Mouse (Mus musculus) liver, embryonic 12.5 days (tissue): Measurements from ENCODE around the gene Rab3a. TPM values are rescaled to one million over a fixed set of nuclear protein-coding genes. Genes with fewer than 3 reads are reported as not detected.

ENCODE experiments used
- ATAC-seq: fragments of 200-750 bp; cut with Nextera tagmentation; 2 replicates; pipeline ENCODE4 v1.8.0; 2017; ENCODE audit warnings: moderate number of reproducible peaks, mild to moderate bottlenecking, moderate library complexity
- H3K27ac ChIP-seq: fragments of 300-500 bp; sonication (generic); 2 replicates; pipeline ENCODE4 v1.5.1; 2016; ENCODE audit warnings: mild to moderate bottlenecking
- H3K27me3 ChIP-seq: fragments of 300-500 bp; sonication (generic); replicated peaks from 2 replicates; pipeline ENCODE4 v1.6.1; 2016; ENCODE audit warnings: mild to moderate bottlenecking, moderate library complexity
- H3K36me3 ChIP-seq: fragments of 300-500 bp; sonication (generic); 2 replicates; pipeline ENCODE4 v1.6.1; 2016; ENCODE audit warnings: mild to moderate bottlenecking, moderate library complexity
- H3K4me1 ChIP-seq: fragments of 300-500 bp; sonication (generic); 2 replicates; pipeline ENCODE4 v1.6.1; 2016
- H3K4me2 ChIP-seq: fragments of 300-500 bp; sonication (generic); 2 replicates; pipeline ENCODE4 v1.6.1; 2016; ENCODE audit warnings: mild to moderate bottlenecking, moderate library complexity
- H3K4me3 ChIP-seq: fragments of 300-500 bp; sonication (generic); 2 replicates; pipeline ENCODE4 v1.5.1; 2016; ENCODE audit warnings: mild to moderate bottlenecking, moderate library complexity
- H3K9ac ChIP-seq: fragments of 300-500 bp; sonication (generic); 2 replicates; pipeline ENCODE4 v1.6.1; 2016; ENCODE audit warnings: mild to moderate bottlenecking, moderate library complexity
- H3K9me3 ChIP-seq: fragments of 300-500 bp; sonication (generic); replicated peaks from 2 replicates; pipeline ENCODE4 v1.6.1; 2016; ENCODE audit warnings: mild to moderate bottlenecking, moderate library complexity
- WGBS: fragments of 180-500 bp; shearing (Covaris S2); methylation state at CpG from one replicate; pipeline ENCODE4 v1.1.7; 2016; ENCODE audit not compliant: insufficient replicate concordance; 5-methylcytosine and 5-hydroxymethylcytosine counted together
- polyA plus RNA-seq: library from polyadenylated mRNA; unstranded; fragments of >200 nt; fragmentation: Nextera tagmentation; extraction: Ambion mirVana; gene quantifications from 2 replicates; pipeline ENCODE4 v1.2.1, GENCODE M21; 2016

Gene Rab3a
- polyA plus RNA-seq, 1 experiment from 2014 or later, result 3.9 TPM

GRCm38 (mm10) chr8:70763354-70763753 lies 8.9 kb downstream of the Rab3a start:
- Histone ChIP-seq H3K9me3 (no peaks in the 10 kb centered on the region), H3K4me3 (peak overlapping the region; percentile 63; the same call in 1 of the 2 replicates), H3K9ac (0 out of 2 replicates have a peak overlapping the region, but pooled peaks have one; percentile 76), H3K27me3 (0 out of 2 replicates have a peak, but pooled peaks cover 4% of the 10 kb centered on the region), H3K4me1 (peaks cover 96% of the 10 kb centered on the region), H3K4me2 (peak overlapping the region; percentile 93), H3K27ac (peak overlapping the region; percentile 91), H3K36me3 (peaks cover 21% of the 10 kb centered on the region)
- no peak for ATAC-seq
- 3% methylated on average over 3 of the region's 3 CpGs for WGBS

- peak overlapping the region; percentile 76 for H3K9ac ChIP-seq
- H3K9me3 ChIP-seq, result no peaks in the 10 kb centered on the region
- H3K4me3 ChIP-seq, result peak overlapping the region; percentile 63
- peak; percentile 51 for ATAC-seq
- H3K4me2 ChIP-seq, result peak overlapping the region; percentile 93
- peak overlapping the region; percentile 91 for H3K27ac ChIP-seq
- H3K27me3 ChIP-seq, result 0 out of 2 replicates have a peak, but pooled peaks cover 4% of the 10 kb centered on the region
- peaks cover 21% of the 10 kb centered on the region for H3K36me3 ChIP-seq
- WGBS, result 10% methylated on average over 8 of the region's 8 CpGs
- peaks cover 95% of the 10 kb centered on the region for H3K4me1 ChIP-seq
Observed at GRCm38 (mm10) chr8:70764026-70764425, 9.5 kb downstream of the Rab3a start.

GRCm38 (mm10) chr8:70764676-70765075 lies 10.2 kb downstream of the Rab3a start:
- peak overlapping the region; percentile 93 for H3K4me2 ChIP-seq
- peak overlapping the region; percentile 76 for H3K9ac ChIP-seq
- no peaks in the 10 kb centered on the region for H3K9me3 ChIP-seq
- peak overlapping the region; percentile 91 for H3K27ac ChIP-seq
- WGBS, result 74% methylated on average over 13 of the region's 13 CpGs
- H3K4me3 ChIP-seq, result peak overlapping the region; percentile 63
- peaks cover 22% of the 10 kb centered on the region for H3K36me3 ChIP-seq
- 0 out of 2 replicates have a peak, but pooled peaks cover 4% of the 10 kb centered on the region for H3K27me3 ChIP-seq
- no peak for ATAC-seq
- peaks cover 94% of the 10 kb centered on the region for H3K4me1 ChIP-seq

GRCm38 (mm10) chr8:70765329-70765728 lies 10.8 kb downstream of the Rab3a start:
- ATAC-seq, result no peak
- Histone ChIP-seq H3K9me3 (no peaks in the 10 kb centered on the region), H3K4me2 (peak overlapping the region; percentile 93), H3K27me3 (0 out of 2 replicates have a peak, but pooled peaks cover 4% of the 10 kb centered on the region), H3K9ac (peak overlapping the region; percentile 76), H3K27ac (peak overlapping the region; percentile 91), H3K4me1 (peaks cover 94% of the 10 kb centered on the region), H3K36me3 (peaks cover 25% of the 10 kb centered on the region), H3K4me3 (peak overlapping the region; percentile 63)
- 30% methylated on average over 9 of the region's 9 CpGs for WGBS

GRCm38 (mm10) chr8:70765838-70766570 lies 11.5 kb downstream of the Rab3a start:
- ATAC-seq, result no peak
- Histone ChIP-seq H3K27me3 (0 out of 2 replicates have a peak, but pooled peaks cover 4% of the 10 kb centered on the region), H3K9me3 (no peaks in the 10 kb centered on the region), H3K36me3 (peaks cover 32% of the 10 kb centered on the region), H3K27ac (peak overlapping the region; percentile 91), H3K4me1 (peaks cover 98% of the 10 kb centered on the region), H3K4me3 (peak overlapping the region; percentile 63), H3K4me2 (peak overlapping the region; percentile 93), H3K9ac (peak overlapping the region; percentile 76)
- WGBS, result 2% methylated on average over 34 of the region's 34 CpGs

- 12% methylated on average over 21 of the region's 21 CpGs for WGBS
- peaks cover 95% of the 10 kb centered on the region for H3K4me1 ChIP-seq
Observed at GRCm38 (mm10) chr8:70766571-70767440, 12.3 kb downstream of the Rab3a start.

GRCm38 (mm10) chr8:70767503-70767902 lies 13.0 kb downstream of the Rab3a start:
- ATAC-seq, result no peak
- WGBS, result 77% methylated on average over 6 of the region's 6 CpGs
- H3K9ac ChIP-seq, result no peak overlapping the region

More at GRCm38 (mm10) chr8:70766571-70767440, 12.3 kb downstream of the Rab3a start:
- H3K9ac ChIP-seq, result peak overlapping the region; percentile 76
- no peaks in the 10 kb centered on the region for H3K9me3 ChIP-seq
- H3K36me3 ChIP-seq, result peaks cover 40% of the 10 kb centered on the region
- H3K27me3 ChIP-seq, result 0 out of 2 replicates have a peak, but pooled peaks cover 4% of the 10 kb centered on the region
- H3K4me3 ChIP-seq, result peak overlapping the region; percentile 63
- H3K4me2 ChIP-seq, result peak overlapping the region; percentile 93
- peak; percentile 44 for ATAC-seq
- H3K27ac ChIP-seq, result peak overlapping the region; percentile 91

GRCm38 (mm10) chr8:70768231-70768776 lies 13.8 kb downstream of the Rab3a start:
- ATAC-seq, result no peak
- WGBS, result 85% methylated on average over 32 of the region's 32 CpGs
- H3K9ac ChIP-seq, result no peak overlapping the region
- H3K9me3 ChIP-seq, result no peaks in the 10 kb centered on the region
- H3K4me3 ChIP-seq, result no peak overlapping the region
- 0 out of 2 replicates have a peak, but pooled peaks cover 4% of the 10 kb centered on the region for H3K27me3 ChIP-seq
- H3K36me3 ChIP-seq, result peaks cover 51% of the 10 kb centered on the region
- peaks cover 81% of the 10 kb centered on the region for H3K4me1 ChIP-seq
- no peak overlapping the region for H3K4me2 ChIP-seq
- H3K27ac ChIP-seq, result no peak overlapping the region

More at GRCm38 (mm10) chr8:70767503-70767902, 13.0 kb downstream of the Rab3a start:
- peaks cover 47% of the 10 kb centered on the region for H3K36me3 ChIP-seq
- 0 out of 2 replicates have a peak, but pooled peaks cover 4% of the 10 kb centered on the region for H3K27me3 ChIP-seq
- H3K4me1 ChIP-seq, result peaks cover 88% of the 10 kb centered on the region
- no peak overlapping the region for H3K4me2 ChIP-seq
- H3K4me3 ChIP-seq, result no peak overlapping the region
- H3K27ac ChIP-seq, result no peak overlapping the region
- H3K9me3 ChIP-seq, result no peaks in the 10 kb centered on the region

GRCm38 (mm10) chr8:70768956-70769355 lies 14.5 kb downstream of the Rab3a start:
- Histone ChIP-seq H3K36me3 (peaks cover 57% of the 10 kb centered on the region), H3K4me2 (peak overlapping the region; percentile 7; the same call in 1 of the 2 replicates), H3K9ac (no peak overlapping the region), H3K9me3 (no peaks in the 10 kb centered on the region), H3K27me3 (0 out of 2 replicates have a peak, but pooled peaks cover 4% of the 10 kb centered on the region), H3K27ac (0 out of 2 replicates have a peak overlapping the region, but pooled peaks have one; percentile 23), H3K4me3 (no peak overlapping the region), H3K4me1 (peaks cover 81% of the 10 kb centered on the region)
- ATAC-seq, result no peak
- WGBS, result 79% methylated on average over 16 of the region's 16 CpGs

GRCm38 (mm10) chr8:70769359-70769758 lies 14.9 kb downstream of the Rab3a start:
- H3K27me3 ChIP-seq, result 0 out of 2 replicates have a peak, but pooled peaks cover 4% of the 10 kb centered on the region
- H3K27ac ChIP-seq, result peak overlapping the region; percentile 72
- WGBS, result 4% methylated on average over 26 of the region's 26 CpGs
- peaks cover 81% of the 10 kb centered on the region for H3K4me1 ChIP-seq
- peaks cover 61% of the 10 kb centered on the region for H3K36me3 ChIP-seq
- no peaks in the 10 kb centered on the region for H3K9me3 ChIP-seq
- no peak overlapping the region for H3K4me3 ChIP-seq
- peak overlapping the region; percentile 45 for H3K4me2 ChIP-seq
- H3K9ac ChIP-seq, result peak overlapping the region; percentile 37; the same call in 1 of the 2 replicates
- peak; percentile 71 for ATAC-seq

- Histone ChIP-seq H3K9ac (peak overlapping the region; percentile 37), H3K4me3 (peak overlapping the region; percentile 11; the same call in 1 of the 2 replicates), H3K27me3 (0 out of 2 replicates have a peak, but pooled peaks cover 4% of the 10 kb centered on the region), H3K9me3 (no peaks in the 10 kb centered on the region), H3K4me2 (peak overlapping the region; percentile 45), H3K4me1 (peaks cover 80% of the 10 kb centered on the region), H3K36me3 (peaks cover 66% of the 10 kb centered on the region), H3K27ac (peak overlapping the region; percentile 72)
- 36% methylated on average over 12 of the region's 12 CpGs for WGBS
- ATAC-seq, result peak; percentile 50
Observed at GRCm38 (mm10) chr8:70769858-70770257, 15.4 kb downstream of the Rab3a start.
